Mouse (Mus musculus) limb, embryonic 12.5 days (tissue): ENCODE data around the gene Wbp2nl. TPM values are rescaled to one million over a fixed set of nuclear protein-coding genes. Genes with fewer than 3 reads are reported as not detected.

Experiments used
- polyA plus RNA-seq: library from polyadenylated mRNA; unstranded; fragments of >200 nt; fragmentation: Nextera tagmentation; extraction: Ambion mirVana; gene quantifications from 2 replicates; pipeline ENCODE4 v1.2.1, GENCODE M21; 2016

Gene Wbp2nl
- polyA plus RNA-seq, 1 experiment from 2014 or later = not detected

Other genes starting within 250 kb of the Wbp2nl start
- not detected in 2 replicates for gene 4930407I10Rik, start 239.8 kb upstream of the Wbp2nl start, polyA plus RNA-seq
- gene Mei1, start 229.0 kb upstream of the Wbp2nl start, polyA plus RNA-seq = 0.10 TPM in 1 of 2 replicates, not detected in the other
- gene Ccdc134, start 171.0 kb upstream of the Wbp2nl start, polyA plus RNA-seq = 23.4 and 26.6 TPM in 2 replicates
- gene Srebf2, start 151.8 kb upstream of the Wbp2nl start, polyA plus RNA-seq = 186 and 188 TPM in 2 replicates
- gene Shisa8, start 86.1 kb upstream of the Wbp2nl start, polyA plus RNA-seq = 0.10 and 0.23 TPM in 2 replicates
- gene Tnfrsf13c, start 74.6 kb upstream of the Wbp2nl start, polyA plus RNA-seq = 0.10 TPM in 1 of 2 replicates, not detected in the other
- gene Cenpm, start 54.2 kb upstream of the Wbp2nl start, polyA plus RNA-seq = 75.5 and 75.7 TPM in 2 replicates
- not detected in 2 replicates for gene 1500009C09Rik, start 46.6 kb upstream of the Wbp2nl start, polyA plus RNA-seq
- 45.5 and 46.3 TPM in 2 replicates for gene Sept3, start 24.1 kb upstream of the Wbp2nl start, polyA plus RNA-seq
- 33.6 and 34.1 TPM in 2 replicates for gene Naga, start 40.0 kb downstream of the Wbp2nl start, polyA plus RNA-seq
- 11.0 and 11.3 TPM in 2 replicates for gene Pheta2, start 40.0 kb downstream of the Wbp2nl start, polyA plus RNA-seq
- gene Smdt1, start 40.0 kb downstream of the Wbp2nl start, polyA plus RNA-seq = 204 and 226 TPM in 2 replicates
- 302 and 311 TPM in 2 replicates for gene Ndufa6, start 55.4 kb downstream of the Wbp2nl start, polyA plus RNA-seq
- 3.3 and 5.2 TPM in 2 replicates for gene Cyp2d22, start 81.3 kb downstream of the Wbp2nl start, polyA plus RNA-seq
- not detected in 2 replicates for gene Cyp2d11, start 95.1 kb downstream of the Wbp2nl start, polyA plus RNA-seq
- gene Cyp2d10, start 108.2 kb downstream of the Wbp2nl start, polyA plus RNA-seq = not detected in 2 replicates
- gene Cyp2d9, start 134.5 kb downstream of the Wbp2nl start, polyA plus RNA-seq = not detected in 2 replicates